Mouse (Mus musculus): ENCODE measurements around the gene Ehbp1.

Ehbp1 gene

GRCm38 (mm10) chr11:22190576-22190975 lies 151.5 kb downstream of the Ehbp1 start:
- DNase-seq = peak; percentile 16

DNA sequence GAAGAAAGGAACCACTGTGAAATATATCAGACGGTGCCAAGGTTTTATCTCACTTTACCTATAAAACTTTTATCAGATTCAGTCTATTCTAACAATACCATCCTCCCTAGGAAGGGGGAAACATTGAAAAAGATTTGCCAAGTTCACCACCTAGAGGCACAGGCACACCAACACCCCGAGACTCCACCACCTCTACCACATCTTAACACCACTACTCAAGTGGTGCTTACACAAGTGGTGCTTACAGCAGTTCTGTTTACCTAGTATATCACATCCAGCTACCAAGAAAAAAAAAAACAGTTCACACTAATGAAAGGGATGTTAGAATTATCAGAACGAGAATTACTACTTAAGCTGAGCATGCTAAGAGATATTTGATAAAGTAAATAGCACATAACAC lies 152.1 kb downstream of the Ehbp1 start:
- DNase-seq = no peak

- DNase-seq = no peak
Observed at GRCm38 (mm10) chr11:22181530-22182501, 160.3 kb downstream of the Ehbp1 start.

GRCm38 (mm10) chr11:22180146-22180545 lies 161.9 kb downstream of the Ehbp1 start:
- no peak for DNase-seq

- no peak for DNase-seq
Observed at GRCm38 (mm10) chr11:22178569-22178968, 163.5 kb downstream of the Ehbp1 start.

DNA sequence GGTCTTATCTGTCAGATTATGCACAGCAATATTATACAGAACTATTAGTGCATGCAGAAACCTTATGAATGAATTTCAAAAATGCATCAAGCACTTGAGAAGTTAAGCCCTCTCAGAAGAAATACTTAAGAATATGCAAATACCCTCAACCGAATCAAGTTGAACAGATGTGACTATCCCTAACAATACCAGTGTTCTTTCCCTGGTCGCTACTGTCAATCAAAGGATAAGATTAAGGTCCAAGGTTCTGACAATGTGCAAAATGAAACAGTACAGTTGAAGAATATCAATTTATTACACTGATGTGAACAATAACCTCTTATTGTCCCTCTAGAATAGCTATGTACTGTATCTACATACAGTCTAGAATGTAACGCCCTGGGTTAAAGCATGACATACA lies 167.8 kb downstream of the Ehbp1 start:
- DNase-seq = no peak

DNA sequence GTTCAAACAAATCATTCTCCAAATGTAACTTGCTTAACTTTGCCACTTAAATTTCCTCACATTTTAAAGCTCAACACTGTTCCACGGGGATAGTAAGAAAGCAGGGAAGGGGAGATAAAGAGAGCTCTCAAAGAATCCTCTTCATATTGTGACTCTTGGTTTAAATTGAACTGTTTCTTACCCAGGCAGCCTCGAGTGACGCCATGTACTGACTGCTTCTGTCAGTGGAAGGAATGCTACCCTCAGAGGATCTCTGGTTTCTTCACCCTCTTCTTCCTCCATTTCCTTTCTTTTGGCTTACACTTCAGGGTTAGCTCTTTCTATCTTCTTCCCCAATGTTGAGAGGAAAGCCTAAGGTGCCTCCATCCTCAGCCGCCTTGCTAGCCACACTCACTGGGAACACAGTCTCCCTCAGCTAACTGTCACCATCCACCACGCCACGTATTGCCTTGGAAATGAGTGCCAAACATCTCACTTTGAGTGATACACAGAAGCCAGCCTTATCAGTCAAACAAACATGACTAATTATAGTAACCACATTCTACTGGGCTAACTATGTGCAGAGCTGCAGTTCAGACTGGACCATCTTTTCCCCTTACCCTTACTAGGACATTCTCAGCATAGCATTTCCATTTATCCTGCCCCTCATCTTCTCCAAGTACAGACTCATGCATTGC lies 171.0 kb downstream of the Ehbp1 start:
- DNase-seq = no peak

GRCm38 (mm10) chr11:22157882-22158281 lies 184.2 kb downstream of the Ehbp1 start:
- no peak for DNase-seq

GRCm38 (mm10) chr11:22156182-22156581 lies 185.9 kb downstream of the Ehbp1 start:
- no peak for DNase-seq

- no peak for DNase-seq
Observed at GRCm38 (mm10) chr11:22155366-22156095, 186.6 kb downstream of the Ehbp1 start.

DNA sequence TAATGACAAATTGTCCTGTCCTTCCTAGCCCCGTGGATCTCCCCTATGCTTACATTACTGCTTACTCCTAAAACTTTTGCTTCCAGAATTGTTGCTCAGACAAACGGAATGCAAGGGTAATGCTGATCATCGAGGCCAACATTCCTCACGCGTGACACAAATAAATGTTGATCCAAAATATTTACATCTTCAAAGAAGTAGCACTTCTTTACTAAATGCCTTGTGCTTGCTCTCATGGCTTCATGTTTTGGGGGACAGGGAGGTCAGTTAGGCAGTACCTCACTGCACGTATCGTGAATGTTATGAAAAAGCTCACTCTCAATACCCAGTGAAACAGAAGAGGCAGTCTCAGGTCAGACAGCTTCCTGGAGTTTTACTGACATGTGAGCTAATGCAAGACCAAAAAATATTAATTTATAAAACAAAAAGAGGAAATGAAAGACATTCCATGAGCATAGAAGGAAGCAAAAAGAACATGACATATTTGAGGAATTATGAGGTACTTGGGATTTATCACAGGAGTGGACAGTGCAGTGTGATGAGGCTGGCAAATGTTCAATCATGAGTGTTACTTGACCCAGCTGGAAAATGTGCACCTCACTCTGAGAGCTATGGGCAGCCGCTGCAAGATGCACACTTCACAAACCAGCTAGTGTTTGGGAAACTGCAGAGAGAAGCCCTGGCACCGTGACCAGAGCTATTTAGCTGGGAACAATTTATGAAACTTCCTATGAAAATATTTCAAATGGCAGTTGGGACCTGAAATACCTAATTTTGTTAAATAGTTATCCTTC lies 187.4 kb downstream of the Ehbp1 start:
- no peak for DNase-seq

- no peak for DNase-seq
Observed at GRCm38 (mm10) chr11:22140737-22141136, 201.4 kb downstream of the Ehbp1 start.

- no peak for DNase-seq
Observed at GRCm38 (mm10) chr11:22138466-22138865, 203.6 kb downstream of the Ehbp1 start.

- no peak for DNase-seq
Observed at GRCm38 (mm10) chr11:22125188-22125587, 216.9 kb downstream of the Ehbp1 start.

DNA sequence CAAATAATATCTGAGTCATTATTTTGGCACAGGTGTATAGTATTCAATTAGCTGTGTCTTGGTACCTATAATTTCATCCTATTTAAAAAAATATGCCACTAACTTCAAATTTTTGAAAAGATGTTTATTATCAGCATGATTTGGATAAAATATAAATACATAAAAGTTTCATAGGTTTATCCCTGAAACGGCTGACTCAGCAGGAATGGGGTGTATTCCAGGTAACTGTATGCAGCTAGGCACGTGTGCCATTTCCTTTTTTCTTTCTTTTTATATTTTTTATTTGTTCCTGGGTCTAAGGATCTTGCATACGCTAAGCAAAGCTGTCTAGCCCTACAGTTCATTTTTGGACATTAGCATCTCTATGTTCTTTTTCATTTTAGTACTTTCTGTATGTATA lies 223.2 kb downstream of the Ehbp1 start:
- no peak for DNase-seq

GRCm38 (mm10) chr11:22112161-22112560 lies 229.9 kb downstream of the Ehbp1 start:
- no peak for DNase-seq

DNA sequence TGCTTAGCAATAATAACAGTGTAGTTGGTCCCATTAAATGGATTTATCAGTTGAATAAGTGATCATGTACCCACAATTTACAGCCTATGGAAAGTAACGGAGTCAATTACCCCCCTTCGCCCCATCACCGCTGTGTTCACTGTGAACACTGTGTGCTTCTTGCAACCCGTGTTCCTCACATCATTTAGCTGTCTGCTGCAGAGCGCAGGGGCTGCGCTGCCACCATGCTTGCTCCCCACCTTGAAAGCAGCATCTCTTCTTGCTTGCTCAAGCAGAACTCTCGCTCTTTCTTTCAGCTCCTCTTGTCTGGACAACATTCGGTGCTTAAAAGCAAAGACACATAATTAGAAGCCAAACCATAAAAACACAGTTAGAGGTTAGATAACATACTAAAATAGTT lies 252.7 kb downstream of the Ehbp1 start:
- no peak for DNase-seq

DNA sequence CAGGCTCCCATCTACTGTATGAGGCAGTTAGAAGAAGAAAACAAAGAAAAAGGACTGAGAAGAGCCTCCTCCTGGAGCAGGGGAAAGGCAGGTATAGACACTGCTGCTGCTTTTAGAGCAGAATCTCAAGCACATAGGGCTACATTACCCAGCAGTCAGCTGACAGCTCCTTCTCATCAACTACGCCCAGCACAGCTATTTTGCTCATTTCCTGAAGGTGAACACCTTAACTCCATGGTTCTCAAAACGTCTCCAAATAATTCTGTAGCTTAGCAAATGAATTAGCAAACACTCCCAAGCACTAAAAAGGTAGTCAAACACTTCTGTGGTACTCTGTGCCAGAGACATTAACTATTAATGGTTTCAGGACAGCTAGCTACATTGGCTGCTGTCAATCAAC lies 278.7 kb downstream of the Ehbp1 start:
- no peak for DNase-seq

DNA sequence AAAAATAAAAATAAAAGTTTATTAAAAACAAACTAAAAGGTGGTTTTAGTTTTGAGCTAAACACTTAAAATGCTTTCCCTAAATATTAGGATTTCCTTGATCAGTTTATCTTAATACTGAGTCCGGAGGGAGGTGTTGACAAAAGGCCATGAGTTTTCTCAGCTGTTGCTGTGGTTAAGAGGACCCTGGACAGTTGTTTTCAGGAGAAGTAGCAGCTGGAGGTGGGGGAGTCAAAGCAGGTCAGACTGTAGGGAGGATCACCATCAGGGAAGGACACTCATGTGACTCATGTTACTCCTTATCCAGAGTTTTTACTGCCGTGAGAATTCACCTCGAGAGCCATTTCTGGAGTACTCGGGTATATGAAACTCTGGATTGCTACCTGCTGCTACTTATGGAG lies 280.4 kb downstream of the Ehbp1 start:
- DNase-seq = no peak

GRCm38 (mm10) chr11:22057538-22057937 lies 284.6 kb downstream of the Ehbp1 start:
- no peak for DNase-seq

DNA sequence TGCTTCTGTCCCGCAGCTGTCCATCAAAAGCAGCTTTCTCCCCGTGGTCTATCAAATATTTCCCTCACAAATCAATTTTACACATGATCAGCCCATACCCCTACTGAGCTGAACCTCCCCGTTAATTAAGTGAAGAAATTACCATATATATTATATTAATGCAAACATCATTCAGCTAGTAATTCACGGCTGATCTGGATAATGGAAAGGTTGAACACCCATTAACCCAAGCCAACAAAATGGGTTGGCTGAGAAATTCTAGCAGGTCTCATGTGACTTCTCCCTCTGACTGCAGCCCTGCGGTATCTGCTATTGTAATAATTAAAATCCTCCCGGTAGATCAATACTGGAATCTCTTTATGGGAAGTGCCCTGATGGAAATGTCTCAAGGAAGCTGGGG lies 286.2 kb downstream of the Ehbp1 start:
- no peak for DNase-seq

DNA sequence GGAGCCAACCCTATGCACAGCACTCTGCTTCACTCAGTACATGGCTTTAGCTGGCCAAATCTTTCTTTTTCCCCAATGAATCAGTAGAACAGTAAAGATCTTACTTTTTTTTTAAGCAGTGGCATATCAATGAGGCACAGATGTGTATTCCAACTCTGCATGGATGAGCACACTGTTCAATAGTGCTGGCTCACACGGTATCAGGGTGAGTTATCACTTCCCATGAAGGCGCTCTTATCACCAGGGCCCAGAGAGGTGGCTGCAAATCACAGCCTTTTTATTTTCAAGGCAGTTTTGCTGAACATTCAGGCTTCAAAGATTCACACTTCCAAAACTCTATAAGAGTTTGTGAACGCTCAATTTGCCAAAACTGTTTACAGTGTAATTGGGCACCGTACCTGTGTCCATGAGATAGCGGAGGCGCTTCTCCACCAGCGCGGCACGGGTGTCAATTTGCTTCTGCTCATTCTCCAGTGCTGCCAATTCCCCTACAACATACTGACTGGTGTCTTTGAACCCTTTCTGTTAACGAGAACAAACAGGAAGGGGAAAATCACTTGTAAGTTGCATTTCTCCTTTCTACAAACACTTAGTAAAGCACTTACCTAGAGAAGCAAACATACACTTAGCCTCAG lies 288.9 kb downstream of the Ehbp1 start:
- DNase-seq = no peak
